Mouse (Mus musculus): Measurements from ENCODE around the gene Smg8.
"Not testable (repeated sequence)": the region's sequence is repeated elsewhere in the genome, so short reads cannot be mapped to it uniquely, and the experiment has no call there.

Gene Smg8

GRCm38 (mm10) chr11:87086290-87086984 is at the start of gene Smg8:
TSS of gene Smg8 (minus strand) at chr11:87086774.
- peak; percentile 93 for DNase-seq (ENCODE audit: low read depth)

DNA sequence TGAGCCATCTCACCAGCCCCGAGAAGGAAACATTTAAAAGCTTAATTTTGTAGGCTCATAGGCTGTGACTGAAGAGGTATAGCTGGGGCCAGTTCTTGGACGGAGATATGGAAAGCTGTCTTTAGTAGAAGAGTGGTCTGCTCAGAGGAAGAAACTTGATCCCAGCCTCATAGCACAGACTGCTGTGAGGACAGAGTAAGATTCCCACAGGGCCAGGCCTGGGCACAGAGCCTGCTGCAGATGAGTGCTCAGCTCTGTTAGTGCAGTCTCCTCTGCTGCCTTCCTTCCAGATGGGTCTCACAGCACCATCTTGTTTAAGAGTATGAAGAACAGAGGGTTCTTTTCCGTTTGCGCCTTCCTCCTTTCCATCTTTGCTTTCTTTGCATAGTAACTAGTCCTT is 49.7 kb upstream of the Smg8 start:
- DNase-seq (ENCODE audit: low read depth) = peak; percentile 32

- peak; percentile 96 for DNase-seq (ENCODE audit: low read depth)
Measured at GRCm38 (mm10) chr11:87126824-87127816, 40.5 kb upstream of the Smg8 start, which contains the start of gene Trim37. TSS of gene Trim37 (plus strand) at chr11:87127077.

DNA sequence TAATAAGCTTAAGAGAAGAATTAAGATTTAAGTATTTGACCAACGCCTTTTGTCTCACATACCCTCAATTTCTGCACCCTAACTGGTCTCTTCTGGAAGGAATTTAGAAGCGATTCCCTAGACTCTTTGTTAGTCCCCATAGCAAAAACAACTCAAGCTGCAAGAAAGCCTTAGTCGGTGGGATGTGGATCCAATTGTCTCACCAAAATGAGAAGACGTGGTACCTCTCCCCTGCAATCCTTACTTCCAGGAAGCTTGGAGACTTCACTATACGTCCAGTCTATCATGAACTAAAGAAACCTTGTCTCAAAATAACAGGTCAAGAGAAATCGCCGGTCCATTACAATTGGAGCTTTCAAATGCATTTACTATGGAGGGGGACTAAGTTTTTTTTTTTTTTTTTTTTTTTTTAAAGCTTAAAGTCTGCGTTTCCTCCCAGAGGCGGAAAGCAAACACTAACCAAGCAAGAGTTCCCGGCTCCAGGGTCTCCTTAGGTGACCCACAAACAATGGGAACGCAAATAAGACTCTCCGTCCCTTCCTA is 39.8 kb upstream of the Smg8 start:
- no peak for DNase-seq (ENCODE audit: low read depth)

- DNase-seq (ENCODE audit: low read depth) = no peak
Measured at GRCm38 (mm10) chr11:87125562-87125961, 39.0 kb upstream of the Smg8 start.

- no peak for DNase-seq (ENCODE audit: low read depth)
Measured at GRCm38 (mm10) chr11:87121864-87122263, 35.3 kb upstream of the Smg8 start.

DNA sequence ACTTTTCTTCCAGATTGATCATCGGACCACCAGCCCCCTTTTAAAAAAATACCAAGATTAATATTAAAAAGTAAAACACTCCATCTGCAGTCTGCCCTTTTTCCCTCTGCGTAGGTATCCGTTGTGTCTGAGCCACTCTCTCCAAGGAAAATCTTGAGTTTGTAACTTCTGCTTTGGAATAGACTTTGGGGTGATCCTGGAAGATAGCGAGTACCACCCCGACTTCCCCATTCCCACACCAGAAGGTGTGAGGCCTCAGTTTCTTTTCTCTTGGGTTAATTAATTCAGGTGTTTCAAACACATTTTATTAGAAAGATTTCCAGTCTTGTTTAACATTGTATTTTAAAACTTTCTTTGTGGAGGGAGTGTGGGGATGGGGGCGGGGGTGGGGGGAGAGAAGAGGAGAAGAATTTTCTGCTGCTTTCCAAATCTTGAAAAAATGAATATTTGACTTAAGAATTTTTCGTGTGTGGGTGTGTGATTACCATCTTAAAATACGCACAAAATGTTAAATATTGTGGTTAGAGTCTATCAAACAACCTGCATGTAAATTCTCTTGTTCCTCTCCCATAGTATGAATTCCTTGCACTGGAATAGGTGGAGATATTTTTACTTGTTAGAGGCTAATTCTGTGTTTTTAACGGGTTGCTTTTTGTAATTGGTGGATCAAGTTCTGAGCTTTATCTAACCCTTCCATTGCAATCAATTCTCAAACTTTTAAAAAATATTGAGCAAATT is 23.8 kb upstream of the Smg8 start:
- no peak for DNase-seq (ENCODE audit: low read depth)

GRCm38 (mm10) chr11:87109519-87110171 is 23.1 kb upstream of the Smg8 start:
- peak; percentile 58 for DNase-seq (ENCODE audit: low read depth)

GRCm38 (mm10) chr11:87108755-87109518 is 22.4 kb upstream of the Smg8 start, which contains the start of gene Ska2:
TSS of gene Ska2 (plus strand) at chr11:87109234.
- peak; percentile 100 for DNase-seq (ENCODE audit: low read depth)

- no peak for DNase-seq (ENCODE audit: low read depth)
Measured at GRCm38 (mm10) chr11:87108409-87108754, 21.8 kb upstream of the Smg8 start, which contains the start of gene Prr11. TSS of gene Prr11 (minus strand) at chr11:87108708.

GRCm38 (mm10) chr11:87087142-87087541 is 568 bp upstream of the Smg8 start:
- peak; percentile 17 for DNase-seq (ENCODE audit: low read depth)

DNA sequence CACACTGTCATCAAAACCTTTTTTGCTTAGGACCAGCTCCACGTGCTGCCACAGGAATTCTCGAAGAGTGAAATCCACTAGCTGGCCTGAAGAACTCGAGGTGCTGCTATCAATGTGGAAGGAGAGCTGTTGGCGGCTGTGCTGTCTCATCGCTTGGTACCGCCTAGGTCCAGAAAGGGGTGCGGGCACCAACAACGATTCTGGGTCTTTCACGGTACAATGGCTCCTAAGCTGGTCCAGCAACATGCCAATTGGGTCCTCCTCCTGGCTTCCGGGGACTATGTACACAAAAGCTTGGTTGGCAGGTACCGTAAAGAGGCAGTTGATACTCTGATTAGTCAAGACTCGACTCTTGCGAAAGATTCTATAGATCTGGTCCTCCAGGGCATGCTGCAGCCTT is 1.1 kb downstream of the Smg8 start:
- DNase-seq (ENCODE audit: low read depth) = no peak

- DNase-seq (ENCODE audit: low read depth) = no peak
Measured at GRCm38 (mm10) chr11:87083712-87084111, 2.9 kb downstream of the Smg8 start.

GRCm38 (mm10) chr11:87073866-87074440 is 12.6 kb downstream of the Smg8 start, which contains the start of gene Gdpd1:
TSS of gene Gdpd1 (minus strand) at chr11:87074062.
- peak; percentile 89 for DNase-seq (ENCODE audit: low read depth)

DNA sequence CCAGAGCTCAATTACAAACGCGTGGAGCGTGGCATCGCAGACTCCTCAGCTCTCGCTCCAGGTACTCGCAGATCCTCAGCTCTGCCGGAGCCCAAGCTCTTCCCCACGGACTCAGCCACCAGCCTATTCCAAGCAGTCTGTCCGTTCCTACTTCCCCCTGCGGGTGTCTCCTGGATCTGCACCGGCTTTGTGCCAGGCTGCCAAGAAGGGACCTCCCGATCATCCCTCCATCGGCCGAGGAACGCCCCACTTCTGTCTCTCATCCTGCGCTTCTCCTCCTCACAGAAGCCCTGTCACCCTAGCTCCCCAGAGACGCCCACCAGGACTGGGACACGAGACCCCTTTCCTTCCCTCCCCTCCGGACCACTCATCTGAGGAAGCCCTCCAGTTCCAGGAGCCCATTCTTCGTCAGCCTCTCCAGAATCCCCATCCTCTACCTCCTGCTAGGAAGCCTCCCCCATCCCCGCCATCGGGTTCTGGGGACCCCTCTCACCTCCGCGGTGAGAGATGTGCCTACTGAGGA is 13.2 kb downstream of the Smg8 start:
- DNase-seq (ENCODE audit: low read depth) = peak; percentile 84

DNA sequence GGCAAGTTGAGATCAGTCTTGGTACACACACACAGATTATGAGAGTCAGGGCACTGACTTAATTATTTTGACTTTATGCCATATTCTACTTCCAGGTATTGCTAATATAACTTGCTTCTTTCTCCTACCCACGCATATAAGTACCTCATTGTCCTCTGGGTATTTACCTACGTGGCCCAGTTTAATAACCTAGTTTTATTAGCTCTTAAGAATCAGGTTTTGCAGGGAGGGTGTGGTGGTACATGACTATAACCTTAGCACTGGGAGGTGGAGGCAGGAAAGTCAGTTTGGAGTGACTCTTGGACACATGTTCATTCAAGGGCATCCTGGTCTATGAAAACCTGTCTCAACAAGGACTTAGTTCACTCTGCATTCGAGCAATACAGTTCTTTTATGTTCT is 24.5 kb downstream of the Smg8 start:
- DNase-seq (ENCODE audit: low read depth) = no peak

GRCm38 (mm10) chr11:87060410-87060809 is 26.2 kb downstream of the Smg8 start:
- no peak for DNase-seq (ENCODE audit: low read depth)

GRCm38 (mm10) chr11:87056286-87056685 is 30.3 kb downstream of the Smg8 start:
- DNase-seq (ENCODE audit: low read depth) = no peak

DNA sequence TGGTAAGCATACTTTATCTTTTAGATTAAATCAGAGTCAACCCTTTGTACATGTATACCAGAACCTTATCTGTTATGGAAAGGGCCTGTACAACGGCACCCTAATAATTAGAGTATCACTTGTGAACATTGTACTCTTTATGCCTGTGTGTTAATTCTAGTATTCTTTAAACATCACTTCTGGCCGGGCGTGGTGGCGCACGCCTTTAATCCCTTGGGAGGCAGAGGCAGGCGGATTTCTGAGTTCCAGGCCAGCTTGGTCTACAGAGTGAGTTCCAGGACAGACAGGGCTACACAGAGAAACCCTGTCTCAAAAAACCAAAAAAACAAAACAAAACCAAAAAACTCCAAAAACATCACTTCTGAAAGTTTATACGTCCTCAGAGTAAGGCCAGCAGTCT is 37.7 kb downstream of the Smg8 start:
- not testable (repeated sequence) for DNase-seq (ENCODE audit: low read depth)

GRCm38 (mm10) chr11:87046968-87047367 is 39.6 kb downstream of the Smg8 start:
- no peak for DNase-seq (ENCODE audit: low read depth)

Data from NIH3T3 (cell line).